8 mouse cellular contexts compared by ENCODE assay signal in the genomic region with DNA sequence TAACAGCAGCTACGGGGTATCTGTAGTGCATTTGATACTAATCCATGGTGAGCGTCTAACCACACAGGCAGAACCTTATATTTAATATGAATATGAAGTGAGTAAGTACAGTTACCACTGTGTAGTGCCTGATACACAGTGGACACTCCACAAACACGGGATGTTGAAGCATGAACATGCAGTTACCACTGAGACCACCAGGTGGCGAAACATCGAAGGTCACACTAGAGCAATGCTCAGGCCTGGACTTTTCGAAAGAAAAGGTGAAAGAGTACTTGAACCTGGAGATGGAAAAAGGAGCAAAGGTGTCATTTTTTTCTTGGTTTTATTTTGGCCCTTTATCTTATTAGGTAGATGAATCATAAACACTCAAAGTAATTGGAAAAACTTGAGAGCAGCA. TPM values are rescaled to one million over a fixed set of nuclear protein-coding genes. Genes with fewer than 3 reads are reported as not detected.
A peak's percentile ranks its signal among the peaks of the same experiment; 100 is the strongest.
DNase-seq lines count a peak whose midpoint lies in the region; ATAC-seq and TF ChIP-seq lines count a peak whose summit lies in the region.

No protein-coding gene starts in this region.

- ATAC-seq in forebrain, postnatal 0 days: no peak
- ATAC-seq in forebrain, embryonic 16.5 days: no peak
- ATAC-seq in G1E (ENCODE audit: extremely low read depth, insufficient number of reproducible peaks, low FRiP score, poor library complexity, severe bottlenecking): no peak
- ATAC-seq in megakaryocyte progenitor cell, adult 5-6 weeks (replicated peaks; ENCODE audit: poor library complexity): peak; percentile 64; the same call in 1 of the 2 replicates

- WGBS in forebrain, postnatal 0 days: 34% methylated on average over 6 of the region's 6 CpGs
- 35% methylated on average over 6 of the region's 6 CpGs for WGBS in forebrain, embryonic 16.5 days

- DNase-seq in forebrain, postnatal 0 days: peak; percentile 65
- DNase-seq in G1E (ENCODE audit: low spot score): peak; percentile 9
- DNase-seq in cerebellum, postnatal 10 days: peak; percentile 85 to 89
- DNase-seq in heart, adult 8-10 months (ENCODE audit: low spot score): peak; percentile 81
- peak; percentile 63 to 74 for DNase-seq in layer of hippocampus, postnatal 10 days (ENCODE audit: low spot score in 2 of 2)
- peak; percentile 78 for DNase-seq in thymus, postnatal 0 days (ENCODE audit: low spot score)

- no peak overlapping the region for H3K4me3 ChIP-seq in forebrain, postnatal 0 days (ENCODE audit: low read depth, low read length)
- no peak overlapping the region for H3K4me3 ChIP-seq in forebrain, embryonic 16.5 days (replicated peaks; ENCODE audit: low read length)
- no peak overlapping the region for H3K4me3 ChIP-seq in G1E (ENCODE audit: low read depth, low read length)

- no peaks in the 10 kb centered on the region for H3K9me3 ChIP-seq in forebrain, postnatal 0 days (ENCODE audit: low read length)
- H3K9me3 ChIP-seq in forebrain, embryonic 16.5 days (ENCODE audit: control insufficient read depth, low read length): no peaks in the 10 kb centered on the region
- no peaks in the 10 kb centered on the region for H3K9me3 ChIP-seq in G1E (replicated peaks)

- no peaks in the 10 kb centered on the region for H3K27me3 ChIP-seq in forebrain, postnatal 0 days (ENCODE audit: insufficient read depth, low read length)
- no peaks in the 10 kb centered on the region for H3K27me3 ChIP-seq in forebrain, embryonic 16.5 days (replicated peaks; ENCODE audit: control insufficient read depth, insufficient read depth, low read length)
- H3K27me3 ChIP-seq in G1E (ENCODE audit: insufficient read depth, low read length): no peaks in the 10 kb centered on the region

- TF ChIP-seq CTCF in forebrain, postnatal 0 days (IDR thresholded peaks at IDR 0.05; ENCODE audit: low read depth): peak; percentile 83
- TF ChIP-seq CTCF in G1E (IDR thresholded peaks at IDR 0.05; ENCODE audit: low read depth, low read length): peak; percentile 58; the same call in 1 of the 2 replicates

- H3K4me2 ChIP-seq in forebrain, postnatal 0 days (ENCODE audit: low read depth): no peak overlapping the region
- H3K4me2 ChIP-seq in forebrain, embryonic 16.5 days (ENCODE audit: low read length): no peak overlapping the region

- no peak overlapping the region for H3K27ac ChIP-seq in forebrain, postnatal 0 days (ENCODE audit: low read depth, low read length)
- H3K27ac ChIP-seq in forebrain, embryonic 16.5 days (ENCODE audit: low read length): no peak overlapping the region

- H3K9ac ChIP-seq in forebrain, postnatal 0 days: no peak overlapping the region
- H3K9ac ChIP-seq in forebrain, embryonic 16.5 days (replicated peaks; ENCODE audit: low read depth, low read length): no peak overlapping the region

- no peaks in the 10 kb centered on the region for H3K4me1 ChIP-seq in forebrain, postnatal 0 days (ENCODE audit: insufficient read depth)
- H3K4me1 ChIP-seq in forebrain, embryonic 16.5 days (replicated peaks; ENCODE audit: control insufficient read depth, insufficient read depth, low read length): no peaks in the 10 kb centered on the region
- no peaks in the 10 kb centered on the region for H3K4me1 ChIP-seq in G1E (ENCODE audit: insufficient read depth, low read depth, low read length)

- no peaks in the 10 kb centered on the region for H3K36me3 ChIP-seq in forebrain, postnatal 0 days (ENCODE audit: insufficient read depth)
- H3K36me3 ChIP-seq in forebrain, embryonic 16.5 days (ENCODE audit: control insufficient read depth, insufficient read depth): no peaks in the 10 kb centered on the region
- H3K36me3 ChIP-seq in G1E (replicated peaks): no peaks in the 10 kb centered on the region

RNA-seq across cellular contexts. Expression of a gene that starts 38.1 kb away (rescaled TPM):
- 6.2 and 8.9 TPM in 2 replicates for total RNA-seq in forebrain, postnatal 0 days (2014; rRNA removed)
- polyA plus RNA-seq in forebrain, postnatal 0 days (2015; fragmentation: Nextera tagmentation; extraction: Ambion mirVana): 8.8 and 10.2 TPM in 2 replicates
- polyA plus RNA-seq in forebrain, embryonic 16.5 days (2015; fragmentation: Nextera tagmentation; extraction: Ambion mirVana): 15.0 and 21.2 TPM in 2 replicates
- total RNA-seq in G1E (2014; fragmentation: Nextera tagmentation) (not detected in 2 replicates), G1E (2017) (under 0.01 and 0.33 TPM in 2 replicates)
- polyA plus RNA-seq in G1E (2012): not detected in 2 replicates
- total RNA-seq in heart, adult 8-10 months (2022): 10 to 100 TPM; 47.1 to 58.4 (median 50.7) TPM
- total RNA-seq in layer of hippocampus, postnatal 10 days (2021): 10 to 100 TPM; 13.7 to 15.2 TPM
- total RNA-seq in megakaryocyte progenitor cell, adult 5-6 weeks (2015): 0.61 and 1.1 TPM in 2 replicates
- total RNA-seq in megakaryocyte progenitor cell, adult 5-6 weeks (2017): 2.9 and 3.3 TPM in 2 replicates
- polyA plus RNA-seq in thymus, postnatal 0 days (2015; fragmentation: Nextera tagmentation; extraction: Ambion mirVana): 11.7 and 12.4 TPM in 2 replicates

RNA-seq across cellular contexts. Expression of a gene that starts 43.5 kb away (rescaled TPM):
- 31.2 and 34.4 TPM in 2 replicates for total RNA-seq in forebrain, postnatal 0 days (2014; rRNA removed)
- polyA plus RNA-seq in forebrain, postnatal 0 days (2015; fragmentation: Nextera tagmentation; extraction: Ambion mirVana): 22.0 and 23.8 TPM in 2 replicates
- 8.4 and 10.3 TPM in 2 replicates for polyA plus RNA-seq in forebrain, embryonic 16.5 days (2015; fragmentation: Nextera tagmentation; extraction: Ambion mirVana)
- not detected in 2 replicates for total RNA-seq in G1E (2014; fragmentation: Nextera tagmentation)
- total RNA-seq in G1E (2017): 0.17 TPM in 1 of 2 replicates, not detected in the other
- not detected in 2 replicates for polyA plus RNA-seq in G1E (2012)
- total RNA-seq in heart, adult 8-10 months (2022): 1 to 10 TPM; 1.1 to 2.0 (median 1.7) TPM
- total RNA-seq in layer of hippocampus, postnatal 10 days (2021): 10 to 100 TPM; 32.8 to 33.6 TPM
- total RNA-seq in megakaryocyte progenitor cell, adult 5-6 weeks (2015): not detected in 2 replicates
- total RNA-seq in megakaryocyte progenitor cell, adult 5-6 weeks (2017): not detected in 2 replicates
- 1.4 and 1.9 TPM in 2 replicates for polyA plus RNA-seq in thymus, postnatal 0 days (2015; fragmentation: Nextera tagmentation; extraction: Ambion mirVana)

Comparison
In these comparisons a context has a peak if more than half of its experiments do, and no peak if none do; other contexts are left out.
1. DNase-seq: peak in every context shown above with its lines; median percentile 87 in cerebellum, postnatal 10 days; 81 in heart, adult 8-10 months; 78 in thymus, postnatal 0 days; 68 in layer of hippocampus, postnatal 10 days; 65 in forebrain, postnatal 0 days; 9 in G1E.
2. RNA of a gene that starts 43.5 kb away (total RNA-seq): 31.2 to 34.4 TPM in forebrain, postnatal 0 days and 32.8 to 33.6 TPM in layer of hippocampus, postnatal 10 days; 1.1 to 2.0 TPM in heart, adult 8-10 months, 0.17 TPM in G1E and not detected in megakaryocyte progenitor cell, adult 5-6 weeks; every median in the first group is over 10 times any median in the second.